Mouse (Mus musculus) heart, postnatal 36 days (tissue): ENCODE measurements around the gene Nek11. TPM values are rescaled to one million over a fixed set of nuclear protein-coding genes. Genes with fewer than 3 reads are reported as not detected.

Source experiments
- DNase-seq, 2 experiments: peaks; one replicate each; pipeline ENCODE4 v3.0.0; 2021 to 2022
- intact Hi-C: fragments of 180-260 bp; cut with DNase I; formaldehyde crosslinking; loops from one replicate; pipeline ENCODE4 v1.15.1; 2025
- total RNA-seq, 2 experiments: library from RNA; stranded (reverse); gene quantifications; 2 replicates each; pipeline ENCODE4 v1.2.3; 2021

The Nek11 gene
- total RNA-seq: not detected

- DNase-seq: peak; percentile 95 to 96
- intact Hi-C loops: loop anchor here (5.0 kb wide), 2 partner anchors 247 to 263 kb away; partner anchors contain the start of genes Nudt16 and Pik3r4
Measured at GRCm38 (mm10) chr9:105395218-105395627, at the start of gene Nek11, which contains the start of gene Aste1. TSS of gene Nek11 (minus strand) at chr9:105395524. TSS of gene Aste1 (plus strand) at chr9:105395392.

- intact Hi-C loops: no loop called here
Measured at GRCm38 (mm10) chr9:105408549-105408948, 13.2 kb upstream of the Nek11 start.

GRCm38 (mm10) chr9:105394720-105395119, 604 bp downstream of the Nek11 start:
- no peak for DNase-seq
- intact Hi-C loops: loop anchor here (5.0 kb wide), 3 partner anchors 248 to 337 kb away; partner anchors contain the start of genes Nudt16 and Pik3r4

More at GRCm38 (mm10) chr9:105408549-105408948, 13.2 kb upstream of the Nek11 start:
- DNase-seq: no peak

- no peak for DNase-seq
- intact Hi-C loops: loop anchor here (5.0 kb wide), 1 partner anchor 333 kb away; no protein-coding TSS in a partner anchor
Measured at GRCm38 (mm10) chr9:105390616-105391015, 4.7 kb downstream of the Nek11 start.

GRCm38 (mm10) chr9:105389289-105389688, 6.0 kb downstream of the Nek11 start:
- intact Hi-C loops: loop anchor here (1.0 to 5.0 kb wide), 3 partner anchors 815 to 1110 kb away; no protein-coding TSS in a partner anchor
- DNase-seq: peak; percentile 65 to 87

- no peak for DNase-seq
- intact Hi-C loops: loop anchor here (5.0 kb wide), 1 partner anchor 930 kb away; no protein-coding TSS in a partner anchor
Measured at GRCm38 (mm10) chr9:105387403-105387802, 7.9 kb downstream of the Nek11 start.

- intact Hi-C loops: no loop called here
- DNase-seq: no peak
Measured at GRCm38 (mm10) chr9:105379533-105380145, 15.7 kb downstream of the Nek11 start.

- no peak for DNase-seq
- intact Hi-C loops: no loop called here
Measured at GRCm38 (mm10) chr9:105377622-105378021, 17.7 kb downstream of the Nek11 start.

GRCm38 (mm10) chr9:105376954-105377530, 18.3 kb downstream of the Nek11 start:
- DNase-seq: no peak
- intact Hi-C loops: no loop called here

GRCm38 (mm10) chr9:105376411-105376810, 18.9 kb downstream of the Nek11 start:
- DNase-seq: no peak
- intact Hi-C loops: no loop called here

GRCm38 (mm10) chr9:105374361-105374760, 21.0 kb downstream of the Nek11 start:
- DNase-seq: no peak
- intact Hi-C loops: no loop called here

- no peak for DNase-seq
- intact Hi-C loops: no loop called here
Measured at GRCm38 (mm10) chr9:105368605-105369004, 26.7 kb downstream of the Nek11 start.

- intact Hi-C loops: no loop called here
- no peak for DNase-seq
Measured at GRCm38 (mm10) chr9:105366199-105366598, 29.1 kb downstream of the Nek11 start.

- no peak for DNase-seq
- intact Hi-C loops: no loop called here
Measured at GRCm38 (mm10) chr9:105363520-105364231, 31.6 kb downstream of the Nek11 start.

- no peak for DNase-seq
- intact Hi-C loops: no loop called here
Measured at GRCm38 (mm10) chr9:105362181-105362580, 33.1 kb downstream of the Nek11 start.

- no peak for DNase-seq
- intact Hi-C loops: no loop called here
Measured at GRCm38 (mm10) chr9:105349034-105349433, 46.3 kb downstream of the Nek11 start.

GRCm38 (mm10) chr9:105348242-105349031, 46.9 kb downstream of the Nek11 start:
- intact Hi-C loops: no loop called here
- no peak for DNase-seq

- no peak for DNase-seq
- intact Hi-C loops: no loop called here
Measured at GRCm38 (mm10) chr9:105342994-105343656, 52.2 kb downstream of the Nek11 start.

- DNase-seq: no peak
- intact Hi-C loops: no loop called here
Measured at GRCm38 (mm10) chr9:105342565-105342964, 52.8 kb downstream of the Nek11 start.

GRCm38 (mm10) chr9:105332436-105333016, 62.8 kb downstream of the Nek11 start:
- intact Hi-C loops: no loop called here
- DNase-seq: no peak
